Mouse (Mus musculus) heart, postnatal 0 days (tissue): ENCODE results near the gene Rab3gap2. TPM values are rescaled to one million over a fixed set of nuclear protein-coding genes. Genes with fewer than 3 reads are reported as not detected.

Experiments
- ATAC-seq: fragments of 200-750 bp; cut with Nextera tagmentation; 2 replicates; pipeline ENCODE4 v1.8.0; 2017; ENCODE audit warnings: low read depth, moderate number of reproducible peaks, moderate library complexity; ENCODE audit not compliant: insufficient read depth
- DNase-seq: peaks from one replicate; pipeline ENCODE4 v3.0.0-alpha.2; 2016; ENCODE audit warnings: low spot score
- H3K27ac ChIP-seq: fragments of 300-500 bp; sonication (generic); 2 replicates; pipeline ENCODE4 v1.5.1; 2014; ENCODE audit warnings: low read depth, mild to moderate bottlenecking
- H3K27me3 ChIP-seq: fragments of 300-500 bp; sonication (generic); 2 replicates; pipeline ENCODE4 v1.6.1; 2014; ENCODE audit warnings: low read length, mixed read lengths; ENCODE audit not compliant: control insufficient read depth, insufficient read depth
- H3K36me3 ChIP-seq: fragments of 300-500 bp; sonication (generic); replicated peaks from 2 replicates; pipeline ENCODE4 v1.6.1; 2014; ENCODE audit warnings: low read length, mixed read lengths; ENCODE audit not compliant: control insufficient read depth, insufficient read depth
- H3K4me1 ChIP-seq: fragments of 300-500 bp; sonication (generic); 2 replicates; pipeline ENCODE4 v1.6.1; 2014; ENCODE audit warnings: antibody characterized with exemption; ENCODE audit not compliant: control insufficient read depth, insufficient read depth
- H3K4me2 ChIP-seq: fragments of 300-500 bp; sonication (generic); 2 replicates; pipeline ENCODE4 v1.6.1; 2014; ENCODE audit warnings: low read depth, mild to moderate bottlenecking, low read length, moderate library complexity
- H3K4me3 ChIP-seq: fragments of 300-500 bp; sonication (generic); 2 replicates; pipeline ENCODE4 v1.5.1; 2014; ENCODE audit warnings: low read depth, low read length
- H3K9ac ChIP-seq: fragments of 300-500 bp; sonication (generic); replicated peaks from 2 replicates; pipeline ENCODE4 v1.6.1; 2014; ENCODE audit warnings: low read depth, low read length, mixed read lengths
- H3K9me3 ChIP-seq: fragments of 300-500 bp; sonication (generic); replicated peaks from 2 replicates; pipeline ENCODE4 v1.6.1; 2016; ENCODE audit warnings: low read length; ENCODE audit not compliant: control insufficient read depth
- CTCF ChIP-seq: IDR thresholded peaks from 2 replicates; pipeline ENCODE4 v1.5.1; 2016; ENCODE audit warnings: antibody characterized with exemption, control low read depth, low read depth
- EP300 ChIP-seq: IDR thresholded peaks from 2 replicates; pipeline ENCODE4 v1.6.1; 2016; ENCODE audit warnings: antibody characterized with exemption, low read depth
- WGBS: fragments of 180-500 bp; shearing (Covaris S2); extraction: QIAGEN DNeasy Blood & Tissue Kit; methylation state at CpG from one replicate; pipeline ENCODE4 v1.1.7; 2014; 5-methylcytosine and 5-hydroxymethylcytosine counted together
- polyA plus RNA-seq: library from polyadenylated mRNA; unstranded; fragments of >200 nt; fragmentation: Nextera tagmentation; extraction: Ambion mirVana; gene quantifications from 2 replicates; pipeline ENCODE4 v1.2.1, GENCODE M21; 2015
- total RNA-seq: library from RNA; depleted of rRNA; stranded (reverse); fragments of >200 nt; gene quantifications from 2 replicates; pipeline ENCODE4 v1.2.3, GENCODE M21; 2014; ENCODE audit warnings: low replicate concordance

Gene Rab3gap2
- total and polyA plus RNA-seq, 2 experiments from 2014 or later: 11.1 to 15.5 TPM

DNA sequence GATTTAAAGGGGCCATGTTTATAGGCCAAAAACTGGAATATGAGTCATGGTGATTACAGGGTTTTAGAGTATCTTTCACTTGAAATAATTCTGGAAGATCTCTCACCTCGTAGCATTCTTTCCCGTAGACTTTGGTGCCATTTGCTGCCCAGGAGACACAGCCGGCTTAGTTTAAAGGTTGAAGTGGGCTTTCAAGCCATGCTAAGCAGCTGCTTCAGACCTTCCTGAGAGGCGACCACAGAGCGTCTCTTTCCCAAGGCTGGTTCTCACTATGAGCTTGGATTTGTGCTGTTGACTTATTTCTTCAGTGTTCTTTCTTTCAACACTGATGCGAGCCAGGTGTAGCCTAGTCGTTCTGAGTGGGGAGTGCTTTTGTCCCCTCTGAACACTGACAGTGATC, 23.8 kb downstream of the Rab3gap2 start:
- Histone ChIP-seq H3K36me3 (peaks cover 27% of the 10 kb centered on the region), H3K27me3 (no peaks in the 10 kb centered on the region), H3K4me1 (0 out of 2 replicates have a peak, but pooled peaks cover 3% of the 10 kb centered on the region), H3K9me3 (no peaks in the 10 kb centered on the region), H3K27ac (no peak overlapping the region), H3K4me2 (no peak overlapping the region), H3K4me3 (no peak overlapping the region), H3K9ac (no peak overlapping the region)
- 88% methylated on average over 7 of the region's 7 CpGs for WGBS
- TF ChIP-seq EP300: no peak
- TF ChIP-seq CTCF: no peak
- ATAC-seq (no peak), DNase-seq (no peak)

DNA sequence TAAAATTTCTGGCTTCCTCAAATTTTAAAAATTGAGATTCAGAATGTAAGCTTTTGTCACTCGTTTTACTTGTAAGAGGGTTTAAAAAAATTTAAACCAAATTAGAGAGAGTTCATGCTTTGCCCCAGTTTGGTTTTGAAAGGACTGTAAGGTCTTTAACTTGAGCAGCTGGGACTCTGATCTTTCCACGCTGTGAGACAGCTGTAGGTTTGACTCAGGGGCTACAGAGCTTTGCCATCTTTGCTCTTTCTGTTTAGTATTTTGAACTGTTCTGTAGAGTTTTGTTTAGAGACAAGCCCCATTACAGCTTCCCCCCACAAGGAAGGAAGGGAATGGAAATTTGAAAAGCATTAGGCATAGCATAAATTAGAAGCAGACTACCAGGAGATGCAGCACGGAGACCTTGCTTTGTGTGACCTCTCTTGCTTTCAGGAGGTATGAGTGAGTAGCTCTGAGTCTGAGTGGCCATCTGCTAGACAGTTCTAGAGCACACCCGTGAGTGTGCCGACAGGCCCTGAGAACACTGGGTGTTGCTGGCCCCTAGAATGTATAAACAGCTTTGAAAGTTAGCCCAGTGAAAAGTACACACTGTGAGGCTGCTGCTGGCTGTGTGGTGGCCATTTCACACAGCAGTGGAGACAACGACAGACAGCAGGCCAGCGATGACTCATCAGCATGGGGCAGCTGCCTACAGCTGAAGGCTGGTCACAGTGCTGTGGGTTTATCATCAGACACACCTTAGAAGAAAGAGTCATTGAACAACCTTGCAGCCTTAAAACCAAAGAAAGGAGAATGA, 25.7 kb downstream of the Rab3gap2 start:
- 49% methylated on average over 7 of the region's 7 CpGs for WGBS
- Histone ChIP-seq H3K36me3 (peaks cover 19% of the 10 kb centered on the region), H3K4me3 (no peak overlapping the region), H3K27me3 (no peaks in the 10 kb centered on the region), H3K9me3 (no peaks in the 10 kb centered on the region), H3K4me2 (no peak overlapping the region), H3K27ac (peak overlapping the region; percentile 58), H3K9ac (no peak overlapping the region), H3K4me1 (0 out of 2 replicates have a peak, but pooled peaks cover 3% of the 10 kb centered on the region)
- ATAC-seq (peak; percentile 55), DNase-seq (no peak)
- no peak for TF ChIP-seq CTCF

DNA sequence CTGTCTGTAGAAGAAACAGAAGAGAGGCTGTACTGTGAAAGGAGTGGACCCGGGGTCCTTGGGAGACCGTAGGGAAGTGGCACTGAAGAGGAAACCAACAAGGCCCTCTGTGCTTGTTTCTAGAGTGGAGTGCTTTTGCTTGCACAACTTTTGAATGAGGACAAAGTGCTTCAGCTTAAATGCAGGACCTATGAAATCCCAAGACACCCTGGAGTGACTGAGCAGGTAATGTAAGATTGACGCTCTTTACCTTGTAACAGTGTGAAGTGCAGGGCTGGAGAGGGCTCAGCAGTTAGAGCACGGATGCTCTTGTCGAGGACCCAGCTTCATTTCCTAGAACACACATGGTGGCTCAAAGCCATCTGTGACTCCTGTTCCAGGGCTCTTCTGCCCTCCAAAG, 31.9 kb downstream of the Rab3gap2 start:
- H3K4me3 ChIP-seq: no peak overlapping the region
- no peak for TF ChIP-seq EP300
- no peak for TF ChIP-seq CTCF
- H3K4me2 ChIP-seq: no peak overlapping the region
- 92% methylated on average over 5 of the region's 5 CpGs for WGBS
- H3K36me3 ChIP-seq: peaks cover 49% of the 10 kb centered on the region
- no peak overlapping the region for H3K27ac ChIP-seq
- DNase-seq: no peak
- H3K9me3 ChIP-seq: no peaks in the 10 kb centered on the region
- ATAC-seq: no peak
- no peaks in the 10 kb centered on the region for H3K27me3 ChIP-seq
- no peaks in the 10 kb centered on the region for H3K4me1 ChIP-seq
- no peak overlapping the region for H3K9ac ChIP-seq

DNA sequence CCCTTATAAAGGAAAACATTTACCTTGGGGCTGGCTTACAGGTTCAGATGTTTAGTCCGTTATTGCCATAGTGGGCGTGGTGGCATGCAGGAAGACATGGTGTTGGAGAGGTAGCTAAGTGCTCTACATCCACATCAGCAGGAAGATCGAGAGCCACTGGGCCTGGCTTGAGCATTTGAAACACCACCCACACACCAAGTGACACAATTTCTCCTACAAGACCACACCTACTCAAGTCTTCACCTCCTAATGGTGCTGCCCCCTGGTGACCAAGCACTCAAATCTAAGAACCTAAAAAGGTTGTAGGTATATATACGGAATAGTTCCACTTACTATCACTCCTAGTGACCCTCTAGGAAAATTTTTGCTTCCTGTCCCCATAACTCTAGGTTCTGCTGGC, 32.6 kb downstream of the Rab3gap2 start:
- WGBS: 83% methylated on average over 4 of the region's 4 CpGs
- H3K36me3 ChIP-seq: peaks cover 56% of the 10 kb centered on the region

DNA sequence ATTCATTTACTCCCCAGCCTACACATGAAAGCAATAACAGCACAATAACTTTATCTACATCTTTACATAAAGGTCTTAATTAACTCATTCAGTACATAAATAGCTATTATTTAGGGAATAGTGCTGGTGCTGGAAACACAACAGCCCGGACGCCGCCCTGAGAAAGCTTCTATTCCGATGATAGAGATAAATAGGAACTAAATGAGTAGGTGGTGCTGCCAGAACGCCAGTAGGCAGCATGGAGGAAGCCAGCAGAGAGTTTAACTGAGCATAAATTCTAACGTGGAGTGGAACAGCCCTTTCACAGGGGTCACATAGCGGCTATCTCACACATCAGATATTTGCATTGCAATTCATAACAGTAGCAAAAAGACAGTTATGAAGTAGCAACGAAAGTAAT, 39.1 kb downstream of the Rab3gap2 start:
- WGBS: 84% methylated on average over 8 of the region's 8 CpGs
- Histone ChIP-seq H3K4me2 (no peak overlapping the region), H3K4me3 (no peak overlapping the region), H3K27ac (no peak overlapping the region), H3K36me3 (peaks cover 83% of the 10 kb centered on the region), H3K27me3 (no peaks in the 10 kb centered on the region), H3K4me1 (no peaks in the 10 kb centered on the region), H3K9me3 (no peaks in the 10 kb centered on the region), H3K9ac (no peak overlapping the region)
- TF ChIP-seq EP300 (no peak), CTCF (no peak)
- ATAC-seq (no peak), DNase-seq (no peak)

More for the DNA sequence above, 32.6 kb downstream of the Rab3gap2 start:
- Histone ChIP-seq H3K4me3 (no peak overlapping the region), H3K27me3 (no peaks in the 10 kb centered on the region), H3K27ac (no peak overlapping the region), H3K4me1 (no peaks in the 10 kb centered on the region), H3K9ac (no peak overlapping the region), H3K4me2 (no peak overlapping the region), H3K9me3 (no peaks in the 10 kb centered on the region)
- TF ChIP-seq EP300 (no peak), CTCF (no peak; the same call in 1 of the 2 replicates)
- DNase-seq: no peak
- no peak for ATAC-seq

DNA sequence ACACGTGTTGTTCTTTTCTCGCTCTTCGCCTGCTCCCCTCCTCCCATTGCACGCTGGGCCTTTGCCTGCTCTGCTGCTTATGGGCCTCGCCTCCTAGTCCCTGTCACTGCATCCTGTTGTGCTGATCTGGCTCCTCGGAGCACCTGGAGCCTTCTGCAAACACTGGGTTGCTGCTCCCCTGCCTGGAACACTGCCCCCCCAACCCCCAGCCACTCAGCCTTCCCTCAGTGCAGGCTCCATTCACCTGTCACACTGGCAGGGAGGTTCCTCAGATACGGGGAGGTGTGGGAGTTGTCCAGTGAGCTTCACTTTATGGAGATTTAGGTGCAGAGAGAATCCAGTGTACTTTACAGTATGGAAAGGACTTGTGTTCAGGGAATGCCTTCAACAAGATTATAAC, 41.5 kb downstream of the Rab3gap2 start:
- H3K36me3 ChIP-seq: peaks cover 85% of the 10 kb centered on the region
- no peak overlapping the region for H3K27ac ChIP-seq
- no peaks in the 10 kb centered on the region for H3K4me1 ChIP-seq
- DNase-seq (no peak), ATAC-seq (no peak)
- no peaks in the 10 kb centered on the region for H3K27me3 ChIP-seq
- no peak overlapping the region for H3K9ac ChIP-seq
- no peak overlapping the region for H3K4me2 ChIP-seq
- WGBS: 75% methylated on average over 7 of the region's 7 CpGs
- H3K4me3 ChIP-seq: no peak overlapping the region
- TF ChIP-seq CTCF (no peak), EP300 (no peak)
- no peaks in the 10 kb centered on the region for H3K9me3 ChIP-seq
